Comparison of ENCODE assay signal across 11 mouse cellular contexts in genomic region chr5:143509737-143510136, GRCm38 (mm10). TPM values are rescaled to one million over a fixed set of nuclear protein-coding genes. Genes with fewer than 3 reads are reported as not detected.
DNase-seq lines count a peak whose midpoint lies in the region; ATAC-seq and TF ChIP-seq lines count a peak whose summit lies in the region.
"Had no signal": no experiment of that assay in that cellular context is flagged by ENCODE, and none has a peak within 500 bp of the region (broad histone marks: within the 10 kb centered on the region; RNA-seq: fewer than 3 reads in every experiment).

No protein-coding gene starts in this region.

- 14% methylated on average over 11 of the region's 11 CpGs for WGBS in heart, embryonic 10.5 days
- 16% methylated on average over 11 of the region's 11 CpGs for WGBS in liver, embryonic 15.5 days (ENCODE audit: insufficient replicate concordance)
- 69% methylated on average over 11 of the region's 11 CpGs for WGBS in cerebellum, adult 2 months

- H3K4me3 ChIP-seq in heart, embryonic 10.5 days, result peak overlapping the region; percentile 25; the same call in 1 of the 2 replicates
- H3K4me3 ChIP-seq in erythroblast, embryonic 14.5 days (replicated peaks), result peak overlapping the region; percentile 51
- peak overlapping the region; percentile 7 for H3K4me3 ChIP-seq in liver, embryonic 15.5 days (replicated peaks)
- no peak overlapping the region for H3K4me3 ChIP-seq in cerebellum, adult 2 months (replicated peaks; ENCODE audit: insufficient read depth, low read depth, low read length)

- no peaks in the 10 kb centered on the region for H3K9me3 ChIP-seq in heart, embryonic 10.5 days
- no peaks in the 10 kb centered on the region for H3K9me3 ChIP-seq in erythroblast, embryonic 14.5 days (ENCODE audit: control insufficient read depth, low read length)
- no peaks in the 10 kb centered on the region for H3K9me3 ChIP-seq in liver, embryonic 15.5 days (replicated peaks)

- H3K36me3 ChIP-seq in heart, embryonic 10.5 days, result peaks cover 71% of the 10 kb centered on the region
- peaks cover 98% of the 10 kb centered on the region for H3K36me3 ChIP-seq in erythroblast, embryonic 14.5 days (ENCODE audit: control insufficient read depth)
- H3K36me3 ChIP-seq in liver, embryonic 15.5 days (replicated peaks), result peaks cover 94% of the 10 kb centered on the region

- peak; percentile 91 for DNase-seq in heart, embryonic 10.5 days (ENCODE audit: low spot score)
- no peak for DNase-seq in heart, postnatal 36 days
- peak; percentile 60 for DNase-seq in MEL-GATA-1-ER (ENCODE audit: extremely low read depth, low read depth)
- DNase-seq in cerebellum, postnatal 25 days, result no peak
- no peak for DNase-seq in cerebellum, adult 2 months
- DNase-seq: right cerebral cortex, adult 18-20 months; thymus, postnatal 36 days had no signal

- H3K4me1 ChIP-seq in heart, embryonic 10.5 days, result peaks cover 73% of the 10 kb centered on the region
- peaks cover 68% of the 10 kb centered on the region for H3K4me1 ChIP-seq in erythroblast, embryonic 14.5 days (ENCODE audit: control insufficient read depth)
- H3K4me1 ChIP-seq in liver, embryonic 15.5 days (replicated peaks), result peaks cover 67% of the 10 kb centered on the region
- peaks cover 3% of the 10 kb centered on the region; the same call in 1 of the 2 replicates for H3K4me1 ChIP-seq in cerebellum, adult 2 months (ENCODE audit: control insufficient read depth, insufficient read depth, low read length)

- TF ChIP-seq POLR2A in cerebellum, adult 2 months (IDR thresholded peaks at IDR 0.05; ENCODE audit: borderline replicate concordance, insufficient read depth, low read length), result no peak

- H3K27me3 ChIP-seq in heart, embryonic 10.5 days (ENCODE audit: insufficient read depth, poor library complexity, severe bottlenecking), result no peaks in the 10 kb centered on the region
- no peaks in the 10 kb centered on the region for H3K27me3 ChIP-seq in erythroblast, embryonic 14.5 days (ENCODE audit: control insufficient read depth)
- H3K27me3 ChIP-seq in liver, embryonic 15.5 days, result no peaks in the 10 kb centered on the region
- no peaks in the 10 kb centered on the region for H3K27me3 ChIP-seq in cerebellum, adult 2 months (ENCODE audit: control insufficient read depth, insufficient read depth, low read length)
- H3K27me3 ChIP-seq: CH12.LX had no signal

- intact Hi-C loops in heart, postnatal 36 days (cut with DNase I), result no loop called here

- peak overlapping the region; percentile 42 for H3K9ac ChIP-seq in liver, embryonic 15.5 days

- peak; percentile 78 for ATAC-seq in liver, embryonic 15.5 days (ENCODE audit: insufficient read depth)
- ATAC-seq in monocyte, adult 5-6 weeks (replicated peaks; ENCODE audit: insufficient number of reproducible peaks, low FRiP score, low TSS enrichment, poor library complexity, severe bottlenecking), result no peak

- TF ChIP-seq CTCF in cerebellum, adult 2 months (IDR thresholded peaks at IDR 0.05; ENCODE audit: borderline replicate concordance, insufficient read depth, low read depth, low read length), result no peak

- H3K4me2 ChIP-seq in liver, embryonic 15.5 days, result peak overlapping the region; percentile 59

- H3K27ac ChIP-seq in heart, embryonic 10.5 days, result peak overlapping the region; percentile 78
- peak overlapping the region; percentile 54 for H3K27ac ChIP-seq in liver, embryonic 15.5 days (replicated peaks)
- H3K27ac ChIP-seq in cerebellum, adult 2 months (ENCODE audit: insufficient read depth, low read length), result no peak overlapping the region

RNA-seq across cellular contexts. Expression of gene Rac1, which starts 18.1 kb away (rescaled TPM):
- 369 and 431 TPM in 2 replicates for polyA plus RNA-seq in heart, embryonic 10.5 days (2016; fragmentation: Nextera tagmentation; extraction: Ambion mirVana)
- total RNA-seq in heart, postnatal 36 days (2021), result 100 to 1,000 TPM; 239 to 240 TPM
- 7.6 and 8.1 TPM in 2 replicates for polyA plus RNA-seq in erythroblast, embryonic 14.5 days (2012)
- 155 and 162 TPM in 2 replicates for polyA plus RNA-seq in liver, embryonic 15.5 days (2015; fragmentation: Nextera tagmentation; extraction: Ambion mirVana)
- 193 to 248 TPM (median 198 TPM) in 3 replicates for total RNA-seq in monocyte, adult 5-6 weeks (2017)
- polyA plus RNA-seq in cerebellum, adult 2 months (2012; rRNA removed), result 557 and 572 TPM in 2 replicates

RNA-seq across cellular contexts. Expression of gene Daglb, which starts 45.4 kb away (rescaled TPM):
- 11.9 and 13.9 TPM in 2 replicates for polyA plus RNA-seq in heart, embryonic 10.5 days (2016; fragmentation: Nextera tagmentation; extraction: Ambion mirVana)
- 1 to 10 TPM; 8.2 to 9.0 TPM for total RNA-seq in heart, postnatal 36 days (2021)
- 0.52 and 0.87 TPM in 2 replicates for polyA plus RNA-seq in erythroblast, embryonic 14.5 days (2012)
- 8.3 and 9.3 TPM in 2 replicates for polyA plus RNA-seq in liver, embryonic 15.5 days (2015; fragmentation: Nextera tagmentation; extraction: Ambion mirVana)
- total RNA-seq in monocyte, adult 5-6 weeks (2017), result 25.0 to 39.5 TPM (median 28.8 TPM) in 3 replicates
- polyA plus RNA-seq in cerebellum, adult 2 months (2012; rRNA removed), result 27.8 and 30.4 TPM in 2 replicates

Comparison
In these comparisons a context has a peak if more than half of its experiments do, and no peak if none do; other contexts are left out.
1. DNase-seq: peak in heart, embryonic 10.5 days (single experiment) and MEL-GATA-1-ER (single experiment); none in heart, postnatal 36 days (0 of 2), cerebellum, postnatal 25 days (0 of 2) and cerebellum, adult 2 months (0 of 2).
2. RNA of gene Rac1, which starts 18.1 kb away (polyA plus RNA-seq): 557 to 572 TPM in cerebellum, adult 2 months, 369 to 431 TPM in heart, embryonic 10.5 days and 155 to 162 TPM in liver, embryonic 15.5 days; 7.6 to 8.1 TPM in erythroblast, embryonic 14.5 days; every median in the first group is over 10 times any median in the second.